Mouse (Mus musculus) hindlimb bud, embryonic 11.5 days (tissue): Measurements from ENCODE around the gene Snx12.
A peak's percentile ranks its signal among the peaks of the same experiment; 100 is the strongest.
"Not testable (repeated sequence)": the region's sequence is repeated elsewhere in the genome, so short reads cannot be mapped to it uniquely, and the experiment has no call there.

Experiments
- DNase-seq: peaks from one replicate; pipeline ENCODE4 v3.0.0-alpha.2; 2012; ENCODE audit warnings: low read depth, low spot score; ENCODE audit errors: extremely low spot score

Snx12 gene

GRCm38 (mm10) chrX:101147506-101147905, 74.9 kb downstream of the Snx12 start:
- DNase-seq = no peak

GRCm38 (mm10) chrX:101131992-101132791, 90.2 kb downstream of the Snx12 start:
- DNase-seq = no peak

DNA sequence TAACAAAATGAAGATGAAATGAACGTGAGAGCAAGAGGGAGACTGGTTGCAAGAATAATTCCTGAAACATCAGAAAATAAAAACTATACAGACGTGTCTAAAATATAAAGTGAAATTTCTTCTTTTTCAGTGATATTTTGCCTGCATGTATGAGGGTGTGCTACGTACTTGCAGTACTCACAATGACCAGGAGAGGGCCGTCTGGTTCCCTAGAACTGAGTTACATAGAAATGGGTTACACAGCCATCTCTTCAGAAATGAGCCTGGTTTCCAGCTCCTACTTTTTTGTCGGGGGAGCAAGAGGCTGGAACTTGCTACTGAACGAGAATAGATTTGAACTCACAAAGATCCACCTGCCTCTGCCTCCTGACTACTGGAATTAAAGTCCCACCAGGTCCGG, 91.4 kb downstream of the Snx12 start:
- peak; percentile 50 for DNase-seq

GRCm38 (mm10) chrX:101128559-101128958, 93.8 kb downstream of the Snx12 start:
- no peak for DNase-seq

DNA sequence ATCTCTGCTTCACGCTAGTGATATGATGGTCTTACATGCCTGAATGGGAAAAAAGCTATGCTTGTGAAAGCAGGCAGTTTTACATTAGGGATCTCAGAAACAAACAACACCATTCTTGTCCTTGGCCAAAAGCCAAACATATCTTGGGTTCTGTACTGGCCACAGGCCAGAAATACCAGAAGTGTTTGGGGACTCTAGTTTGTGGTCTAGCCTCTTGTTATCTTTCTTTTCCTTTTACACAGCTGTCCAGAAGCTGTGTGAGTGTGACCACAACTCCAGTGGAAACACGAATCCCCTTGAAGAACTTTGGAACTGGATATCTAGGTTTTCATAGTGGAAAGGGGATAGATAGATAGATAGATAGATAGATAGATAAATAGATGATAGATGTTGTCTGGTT, 95.4 kb downstream of the Snx12 start:
- no peak for DNase-seq

DNA sequence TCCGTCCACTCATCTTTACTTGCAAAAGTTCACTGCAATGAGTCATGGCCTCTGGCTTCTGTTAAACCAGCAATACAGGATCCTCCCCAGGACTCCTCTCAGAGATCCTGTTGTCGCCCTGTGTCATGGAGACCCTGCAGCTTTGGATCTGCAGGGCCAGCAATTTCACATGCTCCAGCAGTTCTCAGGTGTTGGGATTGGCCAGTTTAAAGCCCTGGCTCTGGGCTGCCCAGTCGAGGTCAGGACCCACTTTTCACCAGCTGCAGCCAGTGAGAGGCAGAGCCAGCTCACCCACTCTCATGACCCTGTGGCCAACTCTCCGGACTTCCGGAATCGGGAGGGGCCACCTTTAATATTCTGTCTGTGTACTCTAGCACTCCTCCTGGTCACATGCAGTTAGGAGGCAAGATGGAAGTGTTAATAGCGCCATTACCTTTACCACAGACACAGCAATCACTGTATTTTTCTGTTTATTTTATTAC, 95.8 kb downstream of the Snx12 start:
- DNase-seq = no peak

DNA sequence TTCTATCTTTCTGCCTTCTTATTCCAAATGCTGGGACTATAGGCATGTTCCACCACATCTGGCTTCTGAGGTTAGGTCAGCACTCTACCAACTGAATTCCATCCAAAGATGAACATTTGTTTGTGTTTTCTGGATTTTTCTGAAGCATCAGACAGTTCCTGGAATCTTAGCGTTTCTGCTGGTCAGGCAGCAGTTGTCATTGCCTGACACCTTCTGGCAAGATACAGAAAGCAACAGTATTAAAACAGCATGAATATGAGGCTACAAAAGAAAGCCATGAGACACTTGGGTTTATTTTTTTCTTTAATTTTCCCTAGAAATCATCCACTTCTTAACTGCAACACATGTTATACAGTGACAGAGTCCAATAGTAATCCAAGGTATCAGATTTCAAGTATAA, 101.8 kb downstream of the Snx12 start:
- no peak for DNase-seq

DNA sequence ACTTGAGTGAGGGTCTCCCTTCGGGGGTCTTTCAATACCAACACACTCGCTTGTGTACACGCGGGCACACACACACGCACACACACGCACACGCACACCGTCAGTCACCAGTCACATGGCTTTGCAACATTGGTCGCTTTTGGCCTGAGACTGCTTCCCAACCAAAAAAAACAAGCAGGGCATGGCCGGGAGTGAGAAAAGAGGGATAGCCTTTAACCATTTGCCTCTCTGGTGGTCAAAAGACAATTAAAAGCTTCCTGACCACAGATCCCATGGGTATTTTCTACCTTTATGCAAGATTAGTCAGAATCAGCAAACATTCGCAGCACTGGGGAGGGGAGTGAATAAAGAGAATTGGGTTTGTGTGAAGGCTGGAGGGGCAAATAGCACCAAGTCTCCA, 136.4 kb downstream of the Snx12 start, which contains the start of gene Slc7a3:
Gene Slc7a3, minus strand, starts transcription at position 101 of the 400 bp plus-strand sequence.
- DNase-seq = no peak

DNA sequence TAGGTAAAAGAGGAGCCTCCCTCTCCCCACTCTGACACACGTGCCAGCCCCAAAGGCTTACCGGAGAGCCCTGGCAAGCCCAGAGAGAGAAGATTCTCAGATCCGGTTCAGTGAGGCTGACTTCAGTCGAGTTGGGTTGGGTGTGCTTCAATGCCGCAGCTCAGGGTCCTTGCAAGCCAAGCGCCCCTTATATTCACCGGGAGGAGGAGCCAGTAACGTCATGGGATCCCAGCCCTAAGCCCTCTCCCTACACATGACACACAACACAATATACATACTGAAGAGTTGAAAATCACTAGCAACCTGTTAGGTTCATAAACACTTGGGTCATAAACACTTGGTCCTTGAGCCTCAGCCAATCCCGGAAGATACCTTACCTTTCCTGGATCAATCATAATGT, 137.2 kb downstream of the Snx12 start:
- DNase-seq = not testable (repeated sequence)

- DNase-seq = no peak
These were observed 138.2 kb downstream of the Snx12 start for GRCm38 (mm10) chrX:101084192-101084591.

DNA sequence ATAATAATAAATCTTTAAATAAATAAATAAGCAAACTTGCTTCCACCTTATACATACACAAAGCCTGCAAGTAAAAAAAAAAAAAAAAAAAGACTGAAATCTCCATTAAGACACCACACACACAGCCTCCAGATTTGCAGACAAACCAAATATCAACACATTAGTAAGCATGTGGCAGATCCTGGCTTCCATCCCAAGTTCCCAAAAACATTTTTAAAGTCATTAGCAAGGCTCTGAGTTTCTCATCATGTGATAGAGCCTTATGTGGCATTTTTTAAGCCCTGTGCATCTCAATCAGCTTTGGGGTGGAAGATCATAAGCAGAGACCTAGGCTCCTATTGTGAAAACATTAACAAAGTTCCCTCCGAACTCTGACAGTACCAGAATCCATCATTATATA, 157.1 kb downstream of the Snx12 start:
- DNase-seq = no peak

DNA sequence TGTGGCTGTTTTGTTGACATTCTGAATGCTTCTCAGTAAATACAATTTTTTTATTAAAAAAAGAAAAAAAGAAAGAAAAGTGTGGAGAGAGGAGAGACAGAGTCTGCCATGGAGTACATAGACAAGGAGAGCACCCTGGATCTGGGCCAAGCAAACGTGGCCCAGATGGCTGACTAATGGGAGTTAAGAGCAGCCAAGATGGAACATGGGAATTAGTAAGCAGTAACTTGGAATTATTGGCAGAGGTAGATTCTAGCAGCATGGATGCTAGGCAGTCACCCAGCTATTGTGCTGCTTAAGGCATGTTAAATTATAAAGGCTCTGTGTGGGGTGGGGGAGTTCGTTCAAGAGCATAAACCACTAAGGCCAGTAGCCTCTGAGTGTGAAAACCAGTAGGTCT, 158.9 kb downstream of the Snx12 start:
- DNase-seq = no peak

DNA sequence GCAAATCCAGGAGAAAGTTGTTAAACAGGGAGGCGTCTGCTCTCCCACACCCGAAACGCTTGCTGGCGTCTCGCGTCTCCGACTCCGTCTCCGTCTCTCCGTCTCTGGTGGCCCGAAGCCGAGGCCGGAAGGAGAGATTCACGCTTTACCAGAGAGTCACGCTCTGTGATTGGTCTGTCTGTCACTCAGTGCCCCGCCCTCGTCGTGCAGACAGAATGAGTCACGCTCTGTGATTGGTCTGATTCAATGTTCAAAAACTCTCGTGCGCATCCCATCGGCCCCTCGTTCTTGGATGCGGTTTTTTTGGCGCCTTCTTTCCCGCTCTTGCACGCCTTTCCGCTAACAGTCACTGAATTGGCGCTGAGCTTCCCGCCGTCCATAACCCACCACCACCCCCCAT, 162.8 kb downstream of the Snx12 start, which contains the start of gene Tex11:
Gene Tex11, minus strand, starts transcription at position 127 of the 400 bp plus-strand sequence.
- DNase-seq = no peak
